Mouse (Mus musculus) heart, adult 2 months (tissue): ENCODE data around the gene Apobec3. TPM values are rescaled to one million over a fixed set of nuclear protein-coding genes. Genes with fewer than 3 reads are reported as not detected.
"Not testable (repeated sequence)": the region's sequence is repeated elsewhere in the genome, so short reads cannot be mapped to it uniquely, and the experiment has no call there.

ENCODE experiments used
- DNase-seq, 2 experiments: peaks; one replicate each; pipeline ENCODE4 v3.0.0; 2021
- H3K27ac ChIP-seq: fragments of 200-600 bp; 2 replicates; pipeline ENCODE4 v1.8.1; 2022
- H3K27me3 ChIP-seq: fragments of 200-500 bp; 2 replicates; pipeline ENCODE4 v1.6.1; 2012; ENCODE audit warnings: mild to moderate bottlenecking, low read length, inconsistent platforms, mixed read lengths; ENCODE audit not compliant: control insufficient read depth, insufficient read depth
- H3K36me3 ChIP-seq: fragments of 200-500 bp; 2 replicates; pipeline ENCODE4 v1.6.1; 2012; ENCODE audit warnings: low read length, inconsistent platforms; ENCODE audit not compliant: control insufficient read depth, insufficient read depth
- H3K4me1 ChIP-seq: fragments of 200-500 bp; 2 replicates; pipeline ENCODE4 v1.6.1; 2011; ENCODE audit warnings: low read length; ENCODE audit not compliant: control insufficient read depth, insufficient read depth
- H3K4me3 ChIP-seq: fragments of 200-600 bp; 2 replicates; pipeline ENCODE4 v1.8.1; 2022
- H3K79me2 ChIP-seq: fragments of 200-500 bp; replicated peaks from 2 replicates; pipeline ENCODE4 v1.6.1; 2012; ENCODE audit warnings: mild to moderate bottlenecking, inconsistent platforms, low read length, moderate library complexity, mixed read lengths; ENCODE audit not compliant: control insufficient read depth, insufficient read depth
- H3K9ac ChIP-seq: fragments of 200-500 bp; 2 replicates; pipeline ENCODE4 v1.6.1; 2012; ENCODE audit warnings: low read depth, mild to moderate bottlenecking, control low read depth, inconsistent platforms, low read length, mixed read lengths
- CTCF ChIP-seq: fragments of 200-600 bp; IDR thresholded peaks from 2 replicates; pipeline ENCODE4 v1.8.1; 2022; ENCODE audit warnings: antibody characterized with exemption, mild to moderate bottlenecking, moderate library complexity
- EP300 ChIP-seq: fragments of 200-500 bp; IDR thresholded peaks from 2 replicates; pipeline ENCODE4 v1.6.1; 2011; ENCODE audit warnings: low read depth, low read length, control low read depth; ENCODE audit not compliant: insufficient read depth
- POLR2A ChIP-seq: fragments of 200-500 bp; IDR thresholded peaks from 2 replicates; pipeline ENCODE4 v1.6.1; 2011; ENCODE audit warnings: mild to moderate bottlenecking, low read depth, low read length, control low read depth; ENCODE audit not compliant: insufficient read depth
- WGBS: fragments of 180-500 bp; shearing (Covaris S2); methylation state at CpG from one replicate; pipeline ENCODE4 v1.1.7; 2018; 5-methylcytosine and 5-hydroxymethylcytosine counted together
- intact Hi-C: fragments of 180-260 bp; cut with DNase I; formaldehyde crosslinking; loops from one replicate; pipeline ENCODE4 v1.15.1; 2025
- polyA plus RNA-seq: library from polyadenylated mRNA; depleted of rRNA; stranded (reverse); fragments of >200 nt; gene quantifications from 2 replicates; pipeline ENCODE4 v1.2.3, GENCODE M21; 2012
- total RNA-seq, 2 experiments: library from RNA; stranded (reverse); gene quantifications; 2 replicates each; pipeline ENCODE4 v1.2.3; 2021

Gene Apobec3
- total and polyA plus RNA-seq, 3 experiments: 6.8 to 13.9 (median 7.1) TPM

DNA sequence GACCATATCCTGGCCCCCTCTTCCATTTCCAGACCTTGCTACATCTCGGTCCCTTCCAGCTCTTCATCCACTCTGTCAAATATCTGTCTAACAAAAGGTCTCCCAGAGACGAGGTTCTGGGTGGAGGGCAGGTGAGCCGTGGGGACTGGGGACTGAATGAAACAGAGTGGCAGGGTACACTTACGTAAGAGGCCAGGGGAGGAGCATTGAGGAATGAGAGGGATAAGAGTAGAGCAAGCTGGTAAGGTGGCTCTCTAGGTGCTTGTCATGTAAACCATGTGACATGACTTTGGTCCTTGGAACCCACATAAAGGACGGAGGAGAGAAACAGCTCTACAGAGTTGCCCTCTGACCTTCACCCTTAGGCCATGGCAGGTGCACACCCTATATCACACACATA is 7.5 kb downstream of the Apobec3 start:
- WGBS: 87% methylated on average over 5 of the region's 5 CpGs
- Histone ChIP-seq H3K36me3 (peaks cover 7% of the 10 kb centered on the region), H3K4me1 (peaks cover 11% of the 10 kb centered on the region), H3K27me3 (no peaks in the 10 kb centered on the region), H3K27ac (no peak overlapping the region), H3K9ac (no peak overlapping the region), H3K79me2 (no peaks in the 10 kb centered on the region), H3K4me3 (no peak overlapping the region)
- no peak for DNase-seq
- intact Hi-C loops: no loop called here
- TF ChIP-seq POLR2A: no peak
- no peak for TF ChIP-seq CTCF

DNA sequence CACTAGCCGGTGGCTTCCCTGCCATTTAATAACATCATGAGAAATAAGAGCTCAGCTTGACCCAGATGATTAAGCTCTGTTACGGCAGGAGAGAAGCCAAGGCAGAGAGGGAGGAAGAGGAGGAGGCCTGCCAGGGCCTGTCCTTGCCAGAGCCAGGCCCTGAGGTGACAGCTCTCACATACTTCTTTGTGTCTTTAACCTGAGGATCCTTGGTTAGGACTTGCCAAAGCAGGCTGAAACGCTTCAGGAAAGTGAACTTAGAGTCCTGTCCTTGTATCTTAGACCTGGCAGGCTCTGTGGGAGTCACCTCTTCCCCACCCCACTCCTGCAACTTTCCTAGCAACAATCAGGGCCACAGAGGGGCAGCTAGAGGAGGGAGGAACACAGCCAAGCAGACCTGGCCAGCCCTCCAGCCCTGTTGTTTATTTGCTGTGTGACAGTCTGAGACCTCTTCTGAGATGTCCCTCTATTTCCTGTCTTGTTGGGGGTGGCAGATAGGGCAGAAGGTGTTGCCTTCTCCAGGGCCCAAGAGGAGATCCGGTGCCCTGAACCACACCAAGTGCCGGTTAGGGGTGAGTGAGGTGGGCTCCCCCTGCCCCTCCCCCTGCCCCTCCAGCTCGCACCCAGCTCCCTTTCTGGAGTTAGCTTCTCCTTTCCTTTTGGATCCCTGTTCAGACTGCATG is 8.5 kb downstream of the Apobec3 start:
- H3K79me2 ChIP-seq: no peaks in the 10 kb centered on the region
- H3K36me3 ChIP-seq: peaks cover 5% of the 10 kb centered on the region
- H3K4me3 ChIP-seq: no peak overlapping the region
- H3K4me1 ChIP-seq: peaks cover 8% of the 10 kb centered on the region
- DNase-seq: no peak
- 67% methylated on average over 6 of the region's 6 CpGs for WGBS
- no peaks in the 10 kb centered on the region for H3K27me3 ChIP-seq
- H3K9ac ChIP-seq: no peak overlapping the region
- intact Hi-C loops: no loop called here
- TF ChIP-seq POLR2A (no peak), CTCF (no peak), EP300 (no peak)
- H3K27ac ChIP-seq: no peak overlapping the region

GRCm38 (mm10) chr15:79900751-79901150 is 9.3 kb downstream of the Apobec3 start:
- no peak for DNase-seq
- peaks cover 5% of the 10 kb centered on the region; the same call in 1 of the 2 replicates for H3K36me3 ChIP-seq
- H3K4me3 ChIP-seq: no peak overlapping the region
- H3K79me2 ChIP-seq: no peaks in the 10 kb centered on the region
- no peaks in the 10 kb centered on the region for H3K27me3 ChIP-seq
- peaks cover 6% of the 10 kb centered on the region for H3K4me1 ChIP-seq
- intact Hi-C loops: no loop called here
- TF ChIP-seq POLR2A (no peak), EP300 (no peak), CTCF (no peak)
- WGBS: 63% methylated on average over 7 of the region's 7 CpGs
- H3K9ac ChIP-seq: no peak overlapping the region
- H3K27ac ChIP-seq: no peak overlapping the region

GRCm38 (mm10) chr15:79901399-79901798 is 9.9 kb downstream of the Apobec3 start:
- no peak for DNase-seq
- no peak for TF ChIP-seq CTCF
- TF ChIP-seq EP300: no peak
- TF ChIP-seq POLR2A: no peak
- no peak overlapping the region for H3K4me3 ChIP-seq
- no peaks in the 10 kb centered on the region for H3K27me3 ChIP-seq
- WGBS: 94% methylated on average over 2 of the region's 2 CpGs
- no peak overlapping the region for H3K27ac ChIP-seq
- H3K79me2 ChIP-seq: no peaks in the 10 kb centered on the region
- H3K4me1 ChIP-seq: peaks cover 2% of the 10 kb centered on the region
- no peak overlapping the region for H3K9ac ChIP-seq
- H3K36me3 ChIP-seq: no peaks in the 10 kb centered on the region
- intact Hi-C loops: no loop called here

DNA sequence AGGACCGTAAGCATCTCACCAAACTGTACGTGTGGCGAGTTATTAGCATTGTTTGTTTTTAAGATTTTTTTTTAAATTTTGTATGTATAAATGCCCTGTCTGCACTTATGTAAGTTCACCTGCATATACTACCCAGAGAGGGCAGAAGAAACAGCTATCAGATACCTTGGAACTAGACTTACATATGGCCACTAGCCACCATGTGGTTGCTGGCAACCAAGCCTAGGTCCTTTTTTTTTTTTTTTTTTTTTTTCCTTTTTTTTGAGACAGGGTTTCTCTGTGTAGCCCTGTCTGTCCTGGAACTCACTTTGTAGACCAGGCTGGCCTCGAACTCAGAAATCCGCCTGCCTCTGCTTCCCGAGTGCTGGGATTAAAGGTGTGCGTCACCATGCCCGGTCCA is 11.6 kb downstream of the Apobec3 start:
- DNase-seq, H3K27me3 ChIP-seq, H3K27ac ChIP-seq, H3K9ac ChIP-seq, H3K4me3 ChIP-seq, intact Hi-C loops, H3K36me3 ChIP-seq, H3K4me1 ChIP-seq, H3K79me2 ChIP-seq: not testable (repeated sequence)
- 97% methylated on average over 8 of the region's 8 CpGs for WGBS

- H3K27ac ChIP-seq: no peak overlapping the region
Measured at GRCm38 (mm10) chr15:79903963-79904362, 12.5 kb downstream of the Apobec3 start.

GRCm38 (mm10) chr15:79904678-79905077 is 13.2 kb downstream of the Apobec3 start:
- H3K4me3 ChIP-seq, H3K4me1 ChIP-seq, H3K9ac ChIP-seq, H3K27ac ChIP-seq, H3K36me3 ChIP-seq, intact Hi-C loops, H3K27me3 ChIP-seq, DNase-seq, H3K79me2 ChIP-seq: not testable (repeated sequence)
- WGBS: 90% methylated on average over 11 of the region's 11 CpGs

More at GRCm38 (mm10) chr15:79903963-79904362, 12.5 kb downstream of the Apobec3 start:
- H3K4me1 ChIP-seq: no peaks in the 10 kb centered on the region
- TF ChIP-seq CTCF: no peak
- TF ChIP-seq EP300: no peak
- TF ChIP-seq POLR2A: no peak
- no peak for DNase-seq
- H3K36me3 ChIP-seq: no peaks in the 10 kb centered on the region
- intact Hi-C loops: no loop called here
- no peaks in the 10 kb centered on the region for H3K79me2 ChIP-seq
- H3K4me3 ChIP-seq: no peak overlapping the region
- H3K9ac ChIP-seq: no peak overlapping the region
- H3K27me3 ChIP-seq: no peaks in the 10 kb centered on the region
